Mouse (Mus musculus) E14TG2a.4 (cell line): ENCODE measurements at regions not wholly inside any gene's neighbourhood (a gene's known extent, or its start where the extent isn't known, plus 50 kb on each side); places are given as distances from the start of the nearest gene placed in this dataset.

Experiments
- CTCF ChIP-seq: conservative IDR thresholded peaks from 2 replicates; pipeline ENCODE4 v1.5.1; 2014; ENCODE audit warnings: low read length
- NANOG ChIP-seq: IDR thresholded peaks from 2 replicates; pipeline ENCODE4 v1.6.1; 2014; ENCODE audit warnings: borderline replicate concordance, low read length, mixed read lengths
- POU5F1 ChIP-seq: IDR thresholded peaks from 2 replicates; pipeline ENCODE4 v1.6.1; 2014; ENCODE audit warnings: low read length, borderline replicate concordance

- TF ChIP-seq CTCF (no peak), POU5F1 (no peak), NANOG (no peak)
These were observed 73.4 kb upstream of the Medag start for GRCm38 (mm10) chr5:149338016-149338696.
